Mouse (Mus musculus): ENCODE results near the gene Susd6. TPM values are rescaled to one million over a fixed set of nuclear protein-coding genes. Genes with fewer than 3 reads are reported as not detected.
"Not testable (repeated sequence)": the region's sequence is repeated elsewhere in the genome, so short reads cannot be mapped to it uniquely, and the experiment has no call there.

The Susd6 gene
- polyA plus RNA-seq, 1 experiment from 2014 or later = 18.6 TPM

DNA sequence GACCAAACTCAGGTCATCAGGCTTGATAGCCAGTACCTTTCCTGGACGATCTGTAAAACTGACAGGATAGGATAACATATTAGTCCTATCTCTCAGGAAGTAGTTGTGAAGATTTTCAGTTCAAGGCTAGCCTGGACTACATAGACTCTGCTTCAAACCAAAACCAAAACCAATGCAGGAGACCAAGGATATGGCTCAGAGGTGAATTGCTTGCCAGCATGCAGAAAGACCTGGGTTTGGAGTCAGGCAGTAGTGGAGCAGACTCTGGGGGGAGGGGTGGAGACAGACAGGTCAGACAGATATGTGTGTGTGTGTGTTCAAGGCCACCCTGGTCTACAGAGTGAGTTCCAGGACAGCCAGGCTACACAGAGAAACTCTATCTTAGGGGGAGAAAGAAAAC is 3.7 kb upstream of the Susd6 start:
- Histone ChIP-seq H3K4me2 (replicated peaks) (no peak overlapping the region), H3K4me3 (replicated peaks) (no peak overlapping the region), H3K9me3 (replicated peaks) (no peaks in the 10 kb centered on the region), H3K4me1 (peaks cover 8% of the 10 kb centered on the region; the same call in 1 of the 2 replicates), H3K27me3 (no peaks in the 10 kb centered on the region), H3K36me3 (no peaks in the 10 kb centered on the region), H3K9ac (no peak overlapping the region), H3K27ac (replicated peaks) (no peak overlapping the region)
- no peak for ATAC-seq (ENCODE audit: insufficient number of reproducible peaks, low FRiP score, low TSS enrichment, low read depth)
- WGBS = 50% methylated on average over 1 of the region's 1 CpGs

DNA sequence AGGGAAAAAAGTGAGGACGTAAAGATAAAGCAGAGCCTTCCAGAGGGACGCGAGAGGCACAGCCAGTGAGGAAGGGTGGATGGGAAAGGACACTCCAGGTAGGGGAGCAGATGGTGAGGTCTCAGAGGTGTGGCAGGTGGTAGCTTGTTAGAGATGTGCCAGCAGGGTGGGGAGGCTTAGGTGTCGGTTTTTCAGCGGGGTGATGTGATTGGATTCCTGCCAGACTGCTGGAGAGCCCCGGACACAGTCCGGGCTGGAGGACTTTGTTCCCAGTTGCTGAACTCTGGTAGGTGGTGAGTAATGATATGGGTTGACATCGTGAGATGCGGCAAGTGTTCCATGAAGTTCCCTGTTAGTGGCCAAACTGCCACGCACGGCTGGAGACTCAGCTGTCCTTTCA is 2.7 kb upstream of the Susd6 start:
- no peaks in the 10 kb centered on the region for H3K36me3 ChIP-seq
- no peak overlapping the region for H3K4me2 ChIP-seq (replicated peaks)
- no peak overlapping the region for H3K9ac ChIP-seq
- H3K27me3 ChIP-seq = no peaks in the 10 kb centered on the region
- no peaks in the 10 kb centered on the region for H3K9me3 ChIP-seq (replicated peaks)
- no peak overlapping the region for H3K4me3 ChIP-seq (replicated peaks)
- H3K27ac ChIP-seq (replicated peaks) = no peak overlapping the region
- H3K4me1 ChIP-seq = peaks cover 11% of the 10 kb centered on the region; the same call in 1 of the 2 replicates
- 47% methylated on average over 11 of the region's 11 CpGs for WGBS
- ATAC-seq (ENCODE audit: insufficient number of reproducible peaks, low FRiP score, low TSS enrichment, low read depth) = no peak

DNA sequence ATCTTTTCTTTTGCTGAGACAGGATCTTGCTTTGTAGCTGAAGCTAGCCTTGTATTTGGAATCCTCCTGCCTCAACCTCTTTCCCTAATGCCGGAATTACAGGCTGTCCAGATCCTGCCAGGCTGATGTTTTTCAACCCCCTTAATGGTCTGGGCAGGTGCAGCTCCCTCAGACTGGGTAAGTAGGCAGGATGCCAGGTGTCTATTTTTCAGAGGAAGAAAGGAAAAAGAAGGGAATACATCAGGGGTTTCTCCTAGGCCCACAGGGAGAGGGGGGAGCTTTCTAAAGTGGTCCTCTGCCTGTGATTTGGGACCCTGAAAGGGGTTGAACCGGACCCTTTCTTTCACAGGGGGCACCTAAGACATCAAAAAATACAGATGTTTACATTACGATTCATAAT is 2.1 kb upstream of the Susd6 start:
- no peak overlapping the region for H3K27ac ChIP-seq (replicated peaks)
- no peak overlapping the region for H3K4me3 ChIP-seq (replicated peaks)
- H3K4me1 ChIP-seq = peaks cover 13% of the 10 kb centered on the region; the same call in 1 of the 2 replicates
- no peak overlapping the region for H3K4me2 ChIP-seq (replicated peaks)
- H3K9me3 ChIP-seq (replicated peaks) = no peaks in the 10 kb centered on the region
- no peak for ATAC-seq (ENCODE audit: insufficient number of reproducible peaks, low FRiP score, low TSS enrichment, low read depth)
- no peaks in the 10 kb centered on the region for H3K36me3 ChIP-seq
- 80% methylated on average over 3 of the region's 3 CpGs for WGBS
- no peaks in the 10 kb centered on the region for H3K27me3 ChIP-seq
- H3K9ac ChIP-seq = no peak overlapping the region

DNA sequence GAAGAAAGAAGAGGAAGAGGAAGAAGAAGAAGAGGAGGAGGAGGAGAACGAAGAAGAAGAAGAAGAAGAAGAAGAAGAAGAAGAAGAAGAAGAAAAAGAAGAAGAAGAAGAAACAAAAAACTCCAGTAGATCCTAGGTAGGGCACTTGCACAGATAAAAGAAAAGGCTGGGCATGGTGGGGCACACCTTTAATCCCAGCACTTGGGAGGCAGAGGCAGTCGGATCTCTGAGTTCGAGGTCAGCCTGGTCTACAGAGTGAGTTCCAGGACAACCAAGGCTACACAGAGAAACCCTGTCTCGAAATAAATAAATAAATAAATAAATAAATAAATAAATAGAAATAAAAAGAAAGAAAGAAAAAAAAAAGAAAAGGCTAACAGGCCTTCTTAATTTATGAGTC is 1.0 kb upstream of the Susd6 start:
- WGBS = 84% methylated on average over 4 of the region's 4 CpGs
- H3K4me3 ChIP-seq (replicated peaks) = not testable (repeated sequence)

DNA sequence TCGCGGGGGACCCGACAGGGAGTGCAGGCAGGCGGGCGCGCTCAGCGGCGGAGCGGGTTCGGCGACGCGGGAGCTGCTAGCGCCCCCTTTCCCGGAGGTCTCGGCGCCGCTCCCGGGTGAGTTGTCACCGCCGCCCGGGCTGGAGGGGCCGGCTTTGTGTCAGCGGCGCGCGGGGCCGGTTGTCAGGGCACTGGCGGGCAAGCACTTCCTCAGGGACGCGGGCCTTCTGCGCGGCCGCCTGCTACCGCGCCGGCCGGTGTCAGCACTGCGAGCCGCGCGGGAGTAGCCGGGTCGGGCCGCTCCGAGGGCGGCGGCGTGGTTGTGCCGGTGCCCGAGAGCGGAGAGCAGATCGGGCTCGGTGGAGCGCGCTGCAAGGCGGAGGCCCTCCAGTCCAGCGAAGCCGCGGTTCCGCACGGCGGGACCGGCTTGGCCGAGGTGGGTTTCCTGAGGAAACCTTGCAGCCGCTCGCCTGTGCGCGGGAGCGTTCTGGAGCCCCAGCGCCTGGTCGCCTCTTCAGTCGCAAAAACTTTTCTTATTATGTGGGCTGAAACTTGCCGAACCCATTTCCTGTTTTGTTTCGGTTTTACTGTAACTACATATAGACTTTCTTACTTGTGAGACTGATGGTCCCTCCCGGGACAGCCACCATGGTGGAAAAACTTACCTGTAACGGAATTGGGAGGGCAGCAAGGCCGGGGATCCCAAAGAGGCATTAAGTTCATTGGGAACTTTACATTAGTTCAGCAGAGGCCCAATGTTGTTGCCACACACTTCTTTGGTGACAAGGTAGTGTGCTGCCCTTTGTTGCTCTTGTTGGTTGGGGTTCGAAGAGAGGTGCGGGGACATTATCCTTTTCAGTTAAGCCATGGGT is 625 bp downstream of the Susd6 start:
- Histone ChIP-seq H3K4me3 (replicated peaks) (peak overlapping the region; percentile 97), H3K9ac (peak overlapping the region; percentile 88), H3K27me3 (no peaks in the 10 kb centered on the region), H3K27ac (replicated peaks) (peak overlapping the region; percentile 98), H3K36me3 (no peaks in the 10 kb centered on the region), H3K4me2 (replicated peaks) (peak overlapping the region; percentile 69), H3K4me1 (peaks cover 18% of the 10 kb centered on the region), H3K9me3 (replicated peaks) (no peaks in the 10 kb centered on the region)
- WGBS = under 1% methylated on average over 79 of the region's 80 CpGs
- peak; percentile 71 for ATAC-seq (ENCODE audit: insufficient number of reproducible peaks, low FRiP score, low TSS enrichment, low read depth)

More for the DNA sequence above, 1.0 kb upstream of the Susd6 start:
- not testable (repeated sequence) for H3K4me2 ChIP-seq (replicated peaks); H3K36me3 ChIP-seq; ATAC-seq (ENCODE audit: insufficient number of reproducible peaks, low FRiP score, low TSS enrichment, low read depth); H3K9me3 ChIP-seq (replicated peaks); H3K9ac ChIP-seq; H3K27me3 ChIP-seq; H3K27ac ChIP-seq (replicated peaks)
- H3K4me1 ChIP-seq = peaks cover 13% of the 10 kb centered on the region; the same call in 1 of the 2 replicates

DNA sequence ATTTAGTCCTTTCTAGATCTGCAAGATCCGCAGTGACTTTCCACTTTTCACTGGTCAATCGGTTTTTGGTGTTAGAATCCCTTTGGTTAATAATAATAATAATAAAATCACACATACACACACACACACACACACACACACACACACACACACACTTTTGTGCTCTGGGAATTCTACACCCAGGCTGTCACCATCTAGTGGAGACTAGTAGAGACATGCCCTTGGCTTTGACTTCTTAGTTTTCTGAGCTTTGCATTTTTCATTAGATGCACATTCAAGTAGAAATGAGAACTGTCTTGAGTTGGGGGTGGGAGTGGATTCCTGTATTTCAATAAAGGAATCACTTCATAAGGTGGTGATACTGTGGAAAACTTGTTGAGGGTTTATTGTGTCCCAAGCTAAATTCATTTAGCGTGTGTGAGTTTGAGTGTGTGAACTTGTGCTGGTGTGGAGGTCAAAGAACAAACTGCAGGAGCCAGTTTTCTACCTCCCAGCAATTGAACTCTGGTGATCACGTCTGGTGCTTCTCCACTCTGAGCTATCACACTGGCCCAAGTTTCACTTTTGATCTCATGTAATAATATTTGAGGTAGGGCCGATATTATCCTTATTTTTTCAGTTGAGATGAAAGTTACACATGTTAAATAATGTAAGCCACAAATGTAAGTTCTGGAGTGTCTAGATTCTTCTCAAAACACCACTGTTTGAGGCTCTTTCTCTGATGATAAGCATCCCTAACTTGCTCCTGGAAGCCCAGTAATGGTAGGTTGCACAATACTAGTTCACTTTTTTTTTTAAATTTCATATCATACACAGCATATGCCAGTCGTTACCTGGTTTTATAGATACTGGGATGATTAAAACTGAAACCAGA is 1.5 kb downstream of the Susd6 start:
- ATAC-seq (ENCODE audit: insufficient number of reproducible peaks, low FRiP score, low TSS enrichment, low read depth) = no peak
- Histone ChIP-seq H3K4me1 (peaks cover 18% of the 10 kb centered on the region), H3K36me3 (no peaks in the 10 kb centered on the region), H3K4me2 (replicated peaks) (peak overlapping the region; percentile 69), H3K27me3 (no peaks in the 10 kb centered on the region), H3K9ac (peak overlapping the region; percentile 88; the same call in 1 of the 2 replicates), H3K9me3 (replicated peaks) (no peaks in the 10 kb centered on the region), H3K4me3 (replicated peaks) (peak overlapping the region; percentile 97), H3K27ac (replicated peaks) (peak overlapping the region; percentile 98; the same call in 1 of the 2 replicates)
- WGBS = 32% methylated on average over 6 of the region's 6 CpGs

DNA sequence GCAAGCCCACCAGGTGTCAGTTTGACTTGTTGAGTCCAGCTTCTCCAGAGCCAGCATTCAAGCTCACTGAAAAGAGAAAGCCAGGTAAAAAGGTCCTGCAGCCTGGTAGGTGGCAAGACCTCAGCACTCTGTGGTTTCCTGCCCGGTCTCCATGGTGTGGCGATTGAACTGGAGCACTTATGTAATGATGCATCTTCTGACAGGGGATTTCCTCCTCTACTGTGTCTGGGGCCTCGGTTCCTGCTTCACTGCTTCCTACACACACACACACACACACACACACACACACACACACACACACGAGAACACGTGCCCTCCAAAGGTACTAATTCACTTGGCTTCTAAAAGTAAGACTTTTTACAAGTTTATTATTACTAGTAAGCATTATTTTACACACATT is 2.6 kb downstream of the Susd6 start:
- Histone ChIP-seq H3K9me3 (replicated peaks) (no peaks in the 10 kb centered on the region), H3K9ac (no peak overlapping the region), H3K4me2 (replicated peaks) (no peak overlapping the region), H3K4me1 (peaks cover 15% of the 10 kb centered on the region), H3K27me3 (no peaks in the 10 kb centered on the region), H3K27ac (replicated peaks) (no peak overlapping the region), H3K4me3 (replicated peaks) (no peak overlapping the region), H3K36me3 (no peaks in the 10 kb centered on the region)
- ATAC-seq (ENCODE audit: insufficient number of reproducible peaks, low FRiP score, low TSS enrichment, low read depth) = no peak
- WGBS = 73% methylated on average over 5 of the region's 5 CpGs

DNA sequence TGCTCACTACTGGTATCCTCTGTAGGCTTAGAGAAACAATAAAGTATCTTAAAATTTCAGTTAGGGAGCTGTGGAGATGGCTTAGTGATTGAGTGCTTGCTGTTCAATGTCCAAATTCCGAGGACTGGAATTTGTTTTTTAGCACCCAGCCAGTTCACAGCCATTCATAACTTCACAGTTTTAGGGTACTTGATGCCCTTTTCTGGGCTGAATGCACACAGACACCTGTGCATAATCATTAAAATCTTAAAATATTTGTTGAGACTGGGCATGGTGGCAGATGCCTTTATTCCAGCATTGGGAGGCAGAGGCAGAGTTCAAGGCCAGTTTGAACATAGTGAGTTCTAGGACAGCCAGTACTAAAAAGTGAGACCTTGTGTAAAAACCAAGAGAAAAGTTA is 3.2 kb downstream of the Susd6 start:
- Histone ChIP-seq H3K9me3 (replicated peaks) (no peaks in the 10 kb centered on the region), H3K27me3 (no peaks in the 10 kb centered on the region), H3K27ac (replicated peaks) (no peak overlapping the region), H3K4me2 (replicated peaks) (no peak overlapping the region), H3K36me3 (no peaks in the 10 kb centered on the region), H3K4me1 (peaks cover 22% of the 10 kb centered on the region), H3K9ac (no peak overlapping the region), H3K4me3 (replicated peaks) (no peak overlapping the region)
- WGBS = 83% methylated on average over 1 of the region's 1 CpGs
- ATAC-seq (ENCODE audit: insufficient number of reproducible peaks, low FRiP score, low TSS enrichment, low read depth) = no peak

DNA sequence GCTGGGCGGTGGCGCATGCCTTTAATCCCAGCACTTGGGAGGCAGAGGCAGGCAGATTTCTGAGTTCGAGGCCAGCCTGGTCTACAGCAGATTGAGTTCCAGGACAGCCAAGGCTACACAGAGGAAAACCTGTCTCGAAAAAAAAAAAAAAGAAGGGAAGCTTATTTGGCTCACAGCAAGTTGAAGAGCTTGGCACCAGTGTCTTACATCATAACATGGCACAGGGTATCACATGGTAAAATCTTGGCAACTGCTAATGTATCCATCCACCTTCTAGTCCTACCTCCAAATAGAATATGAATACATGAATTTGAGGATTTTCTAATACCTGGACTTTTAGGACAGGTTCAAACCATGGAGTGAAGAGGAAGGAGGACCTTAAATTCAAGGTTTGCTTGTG is 4.2 kb downstream of the Susd6 start:
- Histone ChIP-seq H3K4me3 (replicated peaks) (no peak overlapping the region), H3K36me3 (no peaks in the 10 kb centered on the region), H3K9me3 (replicated peaks) (no peaks in the 10 kb centered on the region), H3K9ac (no peak overlapping the region), H3K27me3 (no peaks in the 10 kb centered on the region), H3K4me1 (peaks cover 22% of the 10 kb centered on the region), H3K4me2 (replicated peaks) (no peak overlapping the region), H3K27ac (replicated peaks) (no peak overlapping the region)
- ATAC-seq (ENCODE audit: insufficient number of reproducible peaks, low FRiP score, low TSS enrichment, low read depth) = no peak
- 88% methylated on average over 4 of the region's 4 CpGs for WGBS

DNA sequence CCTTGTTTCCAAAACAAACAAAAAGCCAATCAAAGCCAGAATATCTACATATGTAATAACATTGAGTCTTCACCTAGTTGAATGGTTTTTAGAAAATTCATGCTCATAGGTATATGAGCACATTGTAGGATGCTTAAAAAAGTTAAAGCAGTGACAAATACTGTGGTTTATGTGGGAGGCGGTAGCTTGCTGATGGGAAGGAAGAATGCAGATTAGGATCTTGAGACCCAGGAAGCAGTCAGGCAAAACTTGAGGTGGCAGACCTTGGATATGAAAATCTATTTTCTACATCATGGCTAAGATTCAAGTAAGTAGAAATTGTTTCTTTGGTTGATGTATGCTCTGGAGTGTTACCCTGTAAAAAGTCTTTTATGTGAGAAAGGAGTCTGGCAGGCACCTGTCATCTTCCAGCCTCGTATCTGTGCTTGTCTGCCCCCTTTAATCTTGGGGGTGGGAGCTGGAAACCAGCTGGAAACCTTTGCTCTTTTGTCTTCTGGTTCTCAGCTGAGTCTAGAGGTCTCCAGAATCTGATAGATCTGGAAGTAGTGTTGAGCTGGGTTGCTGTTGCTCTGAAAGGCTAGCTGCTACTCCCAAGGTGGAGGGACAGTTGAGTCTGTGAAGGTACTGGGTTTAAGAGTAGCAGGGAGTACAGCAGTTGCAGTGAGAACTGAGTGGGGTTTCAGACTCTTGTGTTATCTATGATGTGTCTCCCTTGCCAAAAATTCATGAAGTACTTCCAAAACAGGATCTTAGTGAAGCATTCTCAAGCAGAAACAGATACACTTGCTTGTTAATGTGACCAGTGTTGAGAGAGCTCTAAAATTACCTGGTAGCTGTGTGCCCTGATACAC is 4.8 kb downstream of the Susd6 start:
- no peak overlapping the region for H3K9ac ChIP-seq
- no peak overlapping the region for H3K4me3 ChIP-seq (replicated peaks)
- H3K27me3 ChIP-seq = no peaks in the 10 kb centered on the region
- ATAC-seq (ENCODE audit: insufficient number of reproducible peaks, low FRiP score, low TSS enrichment, low read depth) = no peak
- WGBS = 51% methylated on average over 2 of the region's 2 CpGs
- no peaks in the 10 kb centered on the region for H3K36me3 ChIP-seq
- no peak overlapping the region for H3K4me2 ChIP-seq (replicated peaks)
- no peak overlapping the region for H3K27ac ChIP-seq (replicated peaks)
- H3K4me1 ChIP-seq = peaks cover 17% of the 10 kb centered on the region
- no peaks in the 10 kb centered on the region for H3K9me3 ChIP-seq (replicated peaks)

DNA sequence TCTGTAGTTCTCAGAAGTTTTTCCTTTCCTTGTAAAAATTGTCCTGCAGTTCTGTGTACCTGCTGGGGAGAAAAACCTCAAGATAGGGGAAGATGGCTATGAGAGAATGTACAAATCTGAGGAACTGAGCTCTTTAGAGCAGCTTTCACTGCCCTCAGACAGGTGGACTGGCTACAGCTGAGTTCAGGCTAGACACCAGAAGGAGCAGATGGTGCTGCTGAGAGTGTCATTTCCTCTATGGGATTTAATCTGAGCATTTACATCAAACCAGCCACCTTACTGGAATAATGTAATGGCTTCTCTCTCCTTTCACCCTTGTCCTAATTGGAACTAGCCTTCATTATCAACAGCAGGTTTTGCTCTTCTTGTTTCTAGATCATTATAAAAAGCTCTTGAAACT is 8.0 kb downstream of the Susd6 start:
- Histone ChIP-seq H3K9me3 (replicated peaks) (no peaks in the 10 kb centered on the region), H3K4me2 (replicated peaks) (no peak overlapping the region), H3K27ac (replicated peaks) (no peak overlapping the region), H3K9ac (no peak overlapping the region), H3K4me1 (peaks cover 15% of the 10 kb centered on the region; the same call in 1 of the 2 replicates), H3K27me3 (no peaks in the 10 kb centered on the region), H3K4me3 (replicated peaks) (no peak overlapping the region), H3K36me3 (no peaks in the 10 kb centered on the region)
- ATAC-seq (ENCODE audit: insufficient number of reproducible peaks, low FRiP score, low TSS enrichment, low read depth) = no peak
